Mouse (Mus musculus): Measurements from ENCODE around the gene Nedd9.

DNA sequence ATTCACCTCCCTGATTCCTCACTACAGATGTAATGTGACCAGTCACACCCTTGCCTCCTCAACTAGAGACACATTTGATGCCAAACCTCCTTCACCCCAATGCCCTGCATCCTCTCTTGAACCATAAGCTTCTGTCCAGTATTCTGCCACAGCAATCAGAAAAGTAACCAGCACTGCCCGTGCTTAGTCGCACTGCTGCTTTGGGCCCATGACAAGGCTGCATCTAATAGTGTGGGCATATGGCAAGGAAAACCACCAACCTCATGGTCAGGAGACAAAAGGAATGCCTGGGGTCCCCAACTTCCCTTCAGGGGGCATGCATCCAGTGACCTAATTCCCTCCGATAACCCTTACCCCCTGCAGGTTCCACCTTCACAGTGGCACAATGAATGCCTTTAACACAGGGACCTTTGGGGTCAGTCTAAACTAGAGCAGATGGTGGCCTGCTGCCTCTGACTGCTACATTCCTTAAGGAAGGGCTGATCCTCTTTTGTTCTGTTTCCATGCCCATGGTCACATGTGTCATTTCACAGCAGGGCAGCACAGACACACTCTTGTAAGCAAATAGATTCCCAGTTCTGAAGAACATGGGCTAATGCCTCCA is 4.7 kb downstream of the Nedd9 start:
- TF ChIP-seq CTCF (IDR thresholded peaks at IDR 0.05; ENCODE audit: low read depth) (no peak), EP300 (IDR thresholded peaks at IDR 0.05; ENCODE audit: low read depth) (no peak)

Measured in heart, postnatal 0 days (tissue).